Mouse (Mus musculus) ES-E14 (cell line): Measurements from ENCODE around the gene Got1. TPM values are rescaled to one million over a fixed set of nuclear protein-coding genes. Genes with fewer than 3 reads are reported as not detected.

Experiments used
- DNase-seq: peaks from one replicate; pipeline ENCODE4 v3.0.0-alpha.2; 2013; ENCODE audit warnings: low read depth, low spot score
- H3K27ac ChIP-seq: 2 replicates; pipeline ENCODE4 v1.5.1; 2012; ENCODE audit warnings: low read depth, mild to moderate bottlenecking, low read length, moderate library complexity, mixed read lengths; ENCODE audit not compliant: poor library complexity, insufficient read depth, severe bottlenecking
- H3K36me3 ChIP-seq: 2 replicates; pipeline ENCODE4 v1.6.1; 2012; ENCODE audit warnings: mild to moderate bottlenecking, low read length, moderate library complexity, mixed read lengths; ENCODE audit not compliant: control insufficient read depth, poor library complexity, insufficient read depth, severe bottlenecking
- H3K4me1 ChIP-seq, 2 experiments: fragments of 150-350 bp in 1 of 2; sonication (generic) in 1 of 2; 2 replicates each; pipeline ENCODE4 v1.6.1; 2012; ENCODE audit warnings: low read length in 2 of 2, mild to moderate bottlenecking in 1 of 2, mixed read lengths in 1 of 2; ENCODE audit not compliant: control insufficient read depth in 2 of 2, insufficient read depth in 2 of 2, poor library complexity in 1 of 2
- H3K4me3 ChIP-seq, 2 experiments: fragments of 150-350 bp in 1 of 2; sonication (generic) in 1 of 2; 2 replicates each; pipeline ENCODE4 v1.5.1; 2012; ENCODE audit warnings: low read length in 2 of 2, low read depth in 1 of 2, mild to moderate bottlenecking in 1 of 2, mixed read lengths in 1 of 2; ENCODE audit not compliant: insufficient read depth in 1 of 2, poor library complexity in 1 of 2, severe bottlenecking in 1 of 2
- H3K9ac ChIP-seq: 2 replicates; pipeline ENCODE4 v1.6.1; 2012; ENCODE audit warnings: low read depth, mild to moderate bottlenecking, low read length, mixed read lengths; ENCODE audit not compliant: poor library complexity, insufficient read depth, severe bottlenecking
- H3K9me3 ChIP-seq: fragments of 150-350 bp; sonication (generic); 2 replicates; pipeline ENCODE4 v1.6.1; 2012; ENCODE audit warnings: low read depth, mild to moderate bottlenecking, low read length; ENCODE audit not compliant: control insufficient read depth, insufficient read depth
- CHD2 ChIP-seq: IDR thresholded peaks from 2 replicates; pipeline ENCODE4 v1.6.1; 2014; ENCODE audit warnings: mild to moderate bottlenecking, low read depth, low read length, inconsistent platforms
- HCFC1 ChIP-seq: IDR thresholded peaks from 2 replicates; pipeline ENCODE4 v1.6.1; 2012; ENCODE audit warnings: low read length, inconsistent platforms, borderline replicate concordance; ENCODE audit not compliant: insufficient read depth
- MAFK ChIP-seq: IDR thresholded peaks from 2 replicates; pipeline ENCODE4 v1.6.1; 2014; ENCODE audit warnings: mild to moderate bottlenecking, low read depth, low read length, inconsistent platforms; ENCODE audit not compliant: insufficient read depth
- ZC3H11A ChIP-seq: IDR thresholded peaks from 2 replicates; pipeline ENCODE4 v1.6.1; 2012; ENCODE audit warnings: low read depth, mild to moderate bottlenecking, inconsistent platforms, low read length, borderline replicate concordance
- ZNF384 ChIP-seq: IDR thresholded peaks from 2 replicates; pipeline ENCODE4 v1.6.1; 2012; ENCODE audit warnings: low read depth, low read length, inconsistent platforms
- in situ Hi-C, 2 experiments: fragments of 600-800 bp; cut with MboI; formaldehyde crosslinking; loops; one replicate each; pipeline ENCODE4 v1.15.1; 2025; ENCODE audit warnings: low sequenced_read_pairs in 2 of 2, inconsistent platforms in 1 of 2; ENCODE audit not compliant: unreplicated experiment in 2 of 2
- total RNA-seq: library from RNA; depleted of rRNA; stranded (reverse); fragments of 300-350 nt; gene quantifications from 2 replicates; pipeline ENCODE4 v1.2.3, GENCODE M21; 2012

Got1 gene
- total RNA-seq, 1 experiment: 81.8 TPM

DNA sequence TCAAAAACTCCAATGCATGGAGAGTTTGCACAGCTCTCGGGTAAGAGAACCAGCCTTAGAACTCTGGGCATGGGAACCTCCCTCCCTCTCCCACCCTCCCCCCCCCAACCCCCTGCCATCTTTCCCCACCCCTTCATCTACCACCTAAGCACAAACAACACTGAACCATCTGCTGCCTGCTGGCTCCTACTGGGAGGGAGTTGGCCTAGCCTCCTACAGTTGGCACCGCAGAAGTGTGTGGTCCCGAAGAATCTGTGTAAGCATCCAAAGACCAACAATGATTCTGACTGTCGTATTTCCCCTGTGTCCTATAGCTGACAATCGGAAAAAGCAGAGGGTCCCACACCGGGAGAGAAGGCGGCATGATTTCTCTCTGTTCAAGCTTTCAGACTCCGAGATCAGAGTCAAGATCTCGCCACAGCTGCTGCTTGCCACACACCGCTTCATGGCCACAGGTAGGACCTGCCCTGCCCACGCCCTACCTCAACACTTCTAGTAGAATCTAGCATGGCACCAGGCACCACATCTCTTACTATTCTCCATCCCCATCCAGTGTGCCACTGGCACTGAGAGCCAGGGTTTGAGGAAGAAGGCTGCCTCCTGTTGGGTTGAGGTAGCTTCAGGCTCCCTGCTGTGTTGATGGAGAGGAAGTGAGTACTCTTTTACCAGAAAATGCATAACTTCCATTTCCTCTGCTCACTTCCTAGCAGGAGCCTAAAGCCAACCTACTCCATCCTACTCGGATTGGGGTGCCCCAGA, 56.3 kb downstream of the Got1 start:
- H3K9ac ChIP-seq: no peak overlapping the region
- H3K36me3 ChIP-seq: no peaks in the 10 kb centered on the region
- TF ChIP-seq ZC3H11A: no peak
- no peak for TF ChIP-seq MAFK
- no peak for TF ChIP-seq CHD2
- no peak for TF ChIP-seq HCFC1
- TF ChIP-seq ZNF384: no peak
- no peak for DNase-seq
- H3K4me1 ChIP-seq: peaks cover 6 to 9% of the 10 kb centered on the region in 2 experiments; a peak in 3 of 4 replicates
- H3K27ac ChIP-seq: no peak overlapping the region
- no peak overlapping the region for H3K4me3 ChIP-seq
- in situ Hi-C loops: no loop called here
- no peaks in the 10 kb centered on the region for H3K9me3 ChIP-seq

DNA sequence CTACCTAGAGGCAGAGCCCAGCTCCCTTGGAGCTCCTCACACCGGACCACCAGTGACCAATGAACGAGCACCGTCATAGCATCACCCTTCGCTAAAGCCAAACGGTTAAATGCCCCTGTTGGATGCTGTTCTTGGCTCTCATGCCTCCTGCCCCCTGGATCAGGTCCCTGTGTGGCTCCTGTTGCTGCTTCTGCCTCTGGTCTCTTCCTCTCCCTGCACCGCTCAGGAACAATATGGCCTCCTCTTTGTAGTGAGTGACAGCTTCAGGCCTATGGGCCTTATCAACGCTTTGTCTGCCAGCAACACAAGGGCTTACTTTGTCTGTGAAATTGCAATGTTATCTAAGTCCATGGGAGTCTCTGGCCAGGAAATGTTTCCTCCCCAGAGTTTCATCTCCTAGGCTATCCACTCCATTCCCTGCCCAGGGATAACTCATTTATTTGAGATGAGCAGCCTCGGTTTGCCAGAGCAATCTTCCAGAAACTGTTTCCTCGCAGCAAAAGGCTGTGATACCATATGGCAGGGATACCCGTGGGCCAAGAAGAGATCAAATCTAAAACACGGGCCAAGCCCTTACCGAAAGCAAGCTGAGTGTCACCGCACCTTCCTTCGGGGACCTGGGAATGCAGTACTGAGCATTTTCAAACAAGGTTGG, 58.7 kb downstream of the Got1 start:
- Histone ChIP-seq H3K36me3 (no peaks in the 10 kb centered on the region), H3K4me1 (peaks cover 6% of the 10 kb centered on the region in 2 experiments; a peak in 3 of 4 replicates), H3K9me3 (no peaks in the 10 kb centered on the region), H3K4me3 (no peak overlapping the region), H3K9ac (no peak overlapping the region), H3K27ac (no peak overlapping the region)
- TF ChIP-seq HCFC1: no peak
- TF ChIP-seq CHD2: no peak
- TF ChIP-seq ZNF384: no peak
- TF ChIP-seq MAFK: no peak
- no peak for TF ChIP-seq ZC3H11A
- no peak for DNase-seq
- in situ Hi-C loops: no loop called here

DNA sequence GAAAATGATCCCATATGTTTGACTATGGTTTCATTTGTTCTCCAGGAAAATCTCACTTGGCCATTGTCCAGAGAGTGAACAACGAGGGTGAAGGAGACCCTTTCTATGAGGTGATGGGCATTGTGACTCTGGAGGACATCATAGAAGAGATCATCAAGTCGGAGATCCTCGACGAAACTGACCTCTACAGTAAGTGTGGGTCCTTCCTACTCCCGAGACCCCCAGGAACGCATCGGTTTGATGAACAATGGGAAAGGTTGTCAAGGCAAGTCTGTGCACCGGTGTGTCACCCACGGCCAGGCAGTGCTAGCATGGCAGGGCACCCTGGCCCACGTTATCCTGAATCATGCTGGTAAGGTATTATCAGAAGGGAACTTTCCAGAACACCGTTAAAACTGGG, 59.3 kb downstream of the Got1 start:
- in situ Hi-C loops: no loop called here
- TF ChIP-seq ZC3H11A (no peak), CHD2 (no peak), MAFK (no peak), HCFC1 (no peak)
- Histone ChIP-seq H3K27ac (no peak overlapping the region), H3K9ac (no peak overlapping the region), H3K36me3 (no peaks in the 10 kb centered on the region), H3K9me3 (no peaks in the 10 kb centered on the region), H3K4me1 (peaks cover 6% of the 10 kb centered on the region in 2 experiments; a peak in 3 of 4 replicates), H3K4me3 (no peak overlapping the region)
- no peak for DNase-seq

DNA sequence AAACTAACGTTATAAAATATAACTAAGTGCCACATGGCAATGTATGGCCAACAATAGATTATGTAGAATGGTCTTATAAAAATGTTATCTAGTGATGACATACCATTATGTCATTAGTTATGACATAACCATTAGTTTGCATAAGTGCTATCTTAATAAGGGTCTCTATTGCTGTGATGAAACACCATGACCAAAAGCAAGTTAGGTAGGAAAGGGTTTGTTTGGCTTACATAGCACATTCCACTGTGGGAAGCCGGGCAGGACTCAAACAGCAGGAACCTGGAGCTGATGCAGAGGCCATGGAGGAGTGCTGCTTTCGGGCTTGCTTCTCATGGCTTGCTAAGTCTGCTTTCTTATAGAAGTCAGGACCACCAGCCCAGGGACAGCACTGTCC, 60.1 kb downstream of the Got1 start:
- no peak overlapping the region for H3K4me3 ChIP-seq
- no peak for DNase-seq
- H3K9ac ChIP-seq: no peak overlapping the region
- peaks cover 0 to 4% of the 10 kb centered on the region in 2 experiments; a peak in 1 of 4 replicates for H3K4me1 ChIP-seq
- no peaks in the 10 kb centered on the region for H3K9me3 ChIP-seq
- in situ Hi-C loops: no loop called here
- no peak overlapping the region for H3K27ac ChIP-seq
- no peaks in the 10 kb centered on the region for H3K36me3 ChIP-seq
- TF ChIP-seq CHD2 (no peak), ZC3H11A (no peak), MAFK (no peak)
